Mouse (Mus musculus) gastrocnemius, adult 2 months (tissue): ENCODE measurements at regions not wholly inside any gene's neighbourhood (a gene's known extent, or its start where the extent isn't known, plus 50 kb on each side); places are given as distances from the start of the nearest gene placed in this dataset.

Experiments used
- DNase-seq: peaks from one replicate; pipeline ENCODE4 v3.0.0; 2022
- H3K27ac ChIP-seq: fragments of 200-600 bp; 2 replicates; pipeline ENCODE4 v1.8.1; 2022; ENCODE audit warnings: mild to moderate bottlenecking
- H3K4me3 ChIP-seq: fragments of 200-600 bp; 2 replicates; pipeline ENCODE4 v1.8.1; 2022; ENCODE audit warnings: mild to moderate bottlenecking, moderate library complexity
- CTCF ChIP-seq: fragments of 200-600 bp; IDR thresholded peaks from 2 replicates; pipeline ENCODE4 v1.8.1; 2022; ENCODE audit warnings: antibody characterized with exemption, mild to moderate bottlenecking, moderate library complexity
- intact Hi-C: fragments of 180-260 bp; cut with DNase I; formaldehyde crosslinking; loops from one replicate; pipeline ENCODE4 v1.15.1; 2025

DNA sequence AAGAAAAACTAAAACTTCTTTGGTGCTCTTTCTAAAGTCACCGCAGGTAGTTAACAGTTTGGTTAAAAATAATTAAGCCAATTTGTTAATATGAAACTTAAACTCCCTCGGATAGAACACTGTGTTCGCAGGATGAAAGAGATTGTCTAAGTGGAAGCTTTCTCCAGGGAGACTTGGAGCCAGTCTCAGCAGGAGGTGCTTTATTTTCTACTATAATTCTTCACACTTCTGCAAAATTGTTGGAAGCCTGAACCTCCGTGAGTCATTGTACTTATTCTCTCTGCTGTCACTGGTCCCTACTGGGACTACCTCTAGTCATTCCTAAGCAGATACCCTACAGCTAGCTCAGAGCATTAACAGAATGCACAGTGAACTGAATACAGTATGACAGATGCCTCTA lies 1327.3 kb downstream of the Pcdh17 start:
- intact Hi-C loops, result no loop called here
- no peak for DNase-seq
- no peak overlapping the region for H3K4me3 ChIP-seq
- no peak for TF ChIP-seq CTCF
- H3K27ac ChIP-seq, result no peak overlapping the region

DNA sequence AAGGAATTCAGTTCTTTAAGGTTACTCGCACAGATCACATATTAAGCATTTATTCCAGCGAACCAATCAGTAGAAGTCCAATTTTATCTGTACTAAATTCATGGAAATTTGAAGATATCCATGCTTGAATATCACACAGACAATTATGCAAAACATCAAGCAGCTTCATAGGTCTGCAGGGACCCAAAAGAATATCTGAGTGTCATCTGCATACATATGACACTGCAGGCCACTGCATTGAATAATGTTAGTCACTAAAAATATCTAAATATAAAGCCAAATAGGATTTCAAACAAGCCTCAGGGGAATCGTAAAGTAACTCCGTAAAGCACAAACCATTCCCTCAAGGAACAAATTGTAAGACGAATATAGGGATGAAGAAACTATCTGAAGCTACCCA lies 1324.9 kb downstream of the Pcdh17 start:
- no peak for DNase-seq
- H3K27ac ChIP-seq, result no peak overlapping the region
- TF ChIP-seq CTCF, result no peak
- intact Hi-C loops, result no loop called here
- no peak overlapping the region for H3K4me3 ChIP-seq

DNA sequence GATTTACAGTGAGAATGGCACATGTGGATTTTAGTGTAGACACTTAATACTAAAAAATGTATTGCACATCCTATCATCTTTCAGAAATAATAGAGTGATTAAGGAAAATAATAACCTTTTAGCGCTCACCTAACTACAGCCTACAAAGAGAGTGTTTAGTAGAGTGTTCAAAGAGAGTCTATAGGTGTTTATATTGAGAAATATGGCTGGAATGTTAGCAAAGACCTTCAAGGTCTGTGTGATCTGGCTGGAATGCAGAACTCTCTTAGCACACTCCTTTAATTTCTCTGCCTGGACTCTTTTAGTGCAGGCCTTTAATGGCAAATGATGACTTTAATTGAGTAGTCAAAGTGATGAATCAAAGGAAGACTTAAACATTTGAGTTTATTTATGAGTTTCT lies 1314.0 kb downstream of the Pcdh17 start:
- Histone ChIP-seq H3K4me3 (no peak overlapping the region), H3K27ac (no peak overlapping the region)
- intact Hi-C loops, result no loop called here
- TF ChIP-seq CTCF, result no peak
- DNase-seq, result no peak

DNA sequence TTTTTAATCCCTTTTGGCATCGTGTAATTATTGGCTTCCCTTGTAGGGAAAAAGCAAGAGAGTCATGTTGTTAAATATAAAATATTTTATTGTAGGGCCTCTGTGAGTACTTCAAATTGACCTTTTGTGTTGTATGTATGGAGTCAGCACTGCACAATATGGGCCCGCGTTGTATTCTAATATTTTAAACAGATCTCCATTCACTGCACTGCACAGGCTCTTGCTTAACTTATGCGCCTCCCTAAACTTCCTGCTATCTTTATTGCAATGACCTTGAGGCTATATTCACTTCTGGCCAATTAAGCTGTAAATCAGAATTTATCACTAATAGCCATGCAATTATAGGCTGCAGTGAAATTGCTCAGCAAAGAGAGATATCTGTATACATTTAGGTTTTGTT lies 1295.2 kb downstream of the Pcdh17 start:
- no peak overlapping the region for H3K27ac ChIP-seq
- DNase-seq, result no peak
- H3K4me3 ChIP-seq, result no peak overlapping the region
- intact Hi-C loops, result no loop called here
- no peak for TF ChIP-seq CTCF
